Mouse (Mus musculus) MN1 (cell line): ENCODE results near the gene Zfp62.

ENCODE experiments used
- DNase-seq: peaks from one replicate; pipeline ENCODE4 v3.0.0-alpha.2; 2016; ENCODE audit warnings: low spot score

Gene Zfp62

DNA sequence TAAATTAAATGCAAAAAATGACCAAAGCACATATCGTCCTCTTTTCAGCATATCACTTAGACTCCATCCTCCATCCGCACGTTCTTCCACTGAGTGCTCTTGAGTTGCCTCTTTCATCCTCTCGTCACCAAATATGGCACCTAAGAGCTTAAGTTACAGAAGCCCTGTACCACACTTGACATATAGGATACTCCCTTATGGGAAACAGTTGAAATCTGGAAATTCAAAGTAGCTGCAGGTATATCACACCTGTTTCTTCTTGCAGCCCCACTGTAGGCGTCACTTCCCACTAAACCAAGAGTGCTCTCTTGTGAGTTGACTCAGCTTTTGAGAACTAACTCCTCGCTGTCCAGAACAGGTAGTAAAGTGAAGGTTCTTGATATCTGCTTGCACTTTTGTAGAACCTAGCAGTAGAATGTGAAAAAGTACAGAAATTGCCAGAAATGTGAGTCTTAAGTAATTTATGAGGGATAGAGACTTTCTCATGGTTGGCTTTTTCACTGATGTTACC is 2.0 kb downstream of the Zfp62 start:
- DNase-seq = no peak

DNA sequence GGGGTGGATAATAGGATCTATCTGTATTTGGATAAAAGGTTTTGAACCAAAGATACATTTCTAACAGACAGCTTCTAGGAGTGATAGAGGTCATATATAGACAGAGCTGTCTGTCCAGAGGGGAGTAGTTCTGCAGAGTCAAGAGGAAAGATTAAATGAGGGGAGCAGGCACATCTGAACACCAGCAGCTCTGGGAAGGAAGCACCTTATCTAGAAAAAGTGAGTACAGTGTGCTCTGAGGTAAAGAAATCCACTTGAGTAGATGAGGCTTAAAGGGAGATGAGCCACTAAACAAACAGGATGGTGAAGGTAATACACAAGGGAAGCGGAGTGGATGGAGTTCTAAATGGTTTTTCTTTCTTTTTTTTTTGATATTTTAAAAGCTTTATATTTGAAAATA is 4.4 kb downstream of the Zfp62 start:
- DNase-seq = no peak

DNA sequence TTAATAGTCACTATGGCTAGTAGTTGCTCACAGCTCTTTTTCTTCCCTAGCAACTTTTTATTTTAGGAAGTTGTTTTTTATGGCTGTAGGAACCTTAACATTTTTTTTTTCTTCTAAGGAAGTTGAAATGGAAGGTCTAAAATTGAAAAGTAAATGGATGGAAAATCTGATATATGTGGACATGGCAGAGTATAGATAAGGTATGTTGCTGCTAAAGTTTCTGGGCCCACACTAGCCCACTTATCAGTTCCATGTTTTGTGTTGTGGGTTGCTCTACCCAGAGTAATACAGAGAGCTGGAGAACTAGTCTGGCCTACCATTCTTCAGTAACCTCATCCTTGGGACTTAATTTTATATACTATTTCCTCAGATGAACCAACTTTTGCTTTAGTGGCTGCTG is 9.5 kb downstream of the Zfp62 start:
- DNase-seq = no peak

DNA sequence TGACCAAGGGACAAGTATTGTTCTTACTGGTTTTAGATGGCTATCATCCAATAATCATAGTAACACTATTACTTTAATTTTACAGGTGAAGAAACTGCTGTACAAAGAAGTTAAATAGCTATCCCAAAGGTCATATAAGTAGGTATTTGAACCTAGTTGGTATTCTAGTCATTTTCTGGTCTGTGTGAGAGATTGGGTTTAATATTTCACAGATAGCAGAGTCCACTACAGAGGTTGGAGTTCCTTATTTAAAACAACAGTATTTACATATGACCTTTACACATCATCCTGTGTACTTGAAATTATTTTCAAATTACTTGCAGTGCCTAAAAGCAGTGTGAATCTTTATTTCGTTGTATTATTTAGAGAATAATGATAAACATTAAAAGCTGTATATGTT is 10.4 kb downstream of the Zfp62 start:
- DNase-seq = no peak

DNA sequence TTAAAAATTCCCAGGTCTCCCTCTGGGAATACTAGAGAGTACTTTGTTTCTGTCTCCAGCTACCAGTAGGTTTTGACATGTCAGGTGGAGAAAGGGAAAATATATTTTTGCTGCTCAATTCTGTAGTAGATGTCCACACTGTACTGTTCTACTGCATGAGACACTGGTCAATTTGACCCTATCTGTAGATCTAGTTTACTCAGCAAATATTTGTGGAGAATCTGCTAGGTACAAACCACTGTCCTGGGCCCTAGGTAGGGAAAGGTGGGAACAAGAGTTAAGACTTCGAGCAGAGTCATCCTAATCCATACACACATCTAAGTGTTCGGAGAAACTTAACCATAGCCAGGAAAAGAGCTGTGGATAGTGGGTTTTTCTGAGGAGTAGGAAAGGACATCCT is 16.2 kb downstream of the Zfp62 start:
- DNase-seq = no peak

DNA sequence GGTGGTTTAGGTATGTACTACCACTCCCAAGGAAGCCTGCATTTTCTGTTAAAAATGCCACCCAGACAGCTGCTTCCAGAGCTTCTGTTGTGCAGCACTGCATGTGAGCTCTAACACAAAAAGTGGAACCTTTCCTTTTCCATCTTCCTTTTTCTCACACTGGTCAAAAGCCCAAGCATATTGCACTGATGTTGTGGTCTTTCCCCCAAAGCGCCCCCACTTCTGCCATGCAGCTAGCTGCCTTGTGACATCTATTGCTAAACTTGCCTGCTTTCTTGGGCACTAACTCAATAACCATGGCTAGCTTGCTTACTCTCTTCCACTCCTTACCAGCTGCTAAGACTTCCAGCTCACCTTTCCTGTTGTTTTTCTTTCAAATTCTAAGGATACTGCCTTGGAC is 21.4 kb downstream of the Zfp62 start:
- DNase-seq = no peak

DNA sequence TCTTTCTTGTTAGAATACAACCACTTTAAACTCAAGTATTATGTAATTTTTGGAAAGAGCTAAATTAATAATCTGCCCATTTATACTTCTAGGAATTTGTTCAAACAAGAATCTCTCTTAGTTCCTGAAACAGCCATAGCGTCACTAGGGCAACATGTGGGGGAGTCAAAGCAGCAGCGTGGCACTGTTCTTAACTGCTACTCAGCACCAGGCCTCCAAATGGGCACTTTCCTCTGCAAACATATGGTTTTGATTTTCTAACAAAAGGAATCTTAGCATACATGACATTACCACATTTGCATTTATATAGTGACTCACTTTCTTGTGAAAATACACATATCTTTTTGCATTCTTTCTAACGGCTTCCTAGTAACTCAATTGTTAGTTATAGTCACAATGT is 29.7 kb downstream of the Zfp62 start:
- no peak for DNase-seq

DNA sequence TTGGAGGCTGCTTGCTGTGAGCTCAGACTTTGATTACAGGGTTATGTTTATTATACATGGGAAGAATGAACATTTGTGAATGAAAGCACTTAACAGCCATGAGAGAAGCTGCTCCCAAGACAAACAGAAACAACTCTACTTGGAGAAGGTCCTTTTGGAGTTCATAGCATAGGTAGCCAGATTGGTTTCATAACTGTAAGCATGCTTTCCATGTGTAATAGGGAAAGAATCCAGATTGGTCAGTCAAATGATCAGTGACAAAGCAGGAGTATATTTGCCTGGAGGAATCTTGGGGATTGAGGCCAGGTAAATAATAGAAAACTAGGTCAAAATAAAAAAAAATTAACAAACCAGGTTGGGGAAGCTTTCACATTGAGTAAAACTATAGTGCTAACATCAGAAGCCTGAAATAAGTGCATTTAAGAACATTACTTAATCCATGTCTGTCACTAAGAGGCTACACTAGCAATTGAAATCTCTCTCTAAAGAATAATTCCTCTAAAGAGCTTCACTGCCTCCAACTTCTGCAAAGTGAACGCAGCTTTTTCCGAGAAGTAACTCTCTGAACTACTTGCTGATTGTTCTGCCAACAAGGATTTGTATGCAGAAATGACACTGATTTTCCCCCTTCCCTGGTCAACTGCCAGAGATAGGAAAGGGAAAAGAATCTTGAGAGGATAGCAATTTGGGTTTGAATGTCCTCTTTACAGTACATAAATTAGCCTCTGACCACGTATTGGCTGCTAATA is 32.5 kb downstream of the Zfp62 start:
- DNase-seq = no peak

DNA sequence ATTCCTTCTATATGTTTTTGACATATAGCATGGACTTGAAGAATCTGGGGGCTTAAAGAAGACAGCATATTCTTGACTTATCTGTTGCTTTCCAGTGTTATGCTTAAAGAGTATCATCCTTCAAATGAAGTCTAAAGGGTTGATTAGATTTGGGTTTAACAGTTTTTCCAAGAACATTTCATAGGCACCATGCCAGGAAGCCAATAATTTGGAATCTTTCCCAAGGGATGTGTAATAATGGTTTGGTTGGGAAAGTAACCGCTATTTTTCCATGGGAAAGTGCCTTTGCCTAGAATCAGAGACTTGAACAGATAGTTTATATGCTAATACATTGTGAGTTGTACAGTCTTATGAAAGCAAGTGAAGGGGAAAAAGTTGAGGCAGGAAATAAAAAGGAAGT is 33.8 kb downstream of the Zfp62 start:
- DNase-seq = no peak

DNA sequence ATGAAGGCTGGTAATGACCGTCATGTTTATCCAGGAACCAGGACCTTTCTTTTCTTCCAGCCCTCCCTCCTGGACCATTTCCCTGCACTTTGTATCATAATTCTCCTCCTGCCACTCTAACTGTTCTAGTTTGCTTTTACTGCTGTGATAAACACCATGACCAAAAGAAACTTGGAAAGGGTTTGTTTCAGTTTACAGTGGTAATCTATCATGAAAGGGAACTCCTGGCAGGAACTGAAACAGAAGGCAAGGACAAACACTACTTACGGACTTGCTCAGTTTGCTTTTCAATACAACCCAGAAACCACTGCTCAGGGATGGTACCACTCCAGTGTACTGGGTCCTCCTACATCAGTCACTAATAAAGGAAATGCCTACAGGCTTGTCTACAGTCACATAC is 34.4 kb downstream of the Zfp62 start:
- no peak for DNase-seq

DNA sequence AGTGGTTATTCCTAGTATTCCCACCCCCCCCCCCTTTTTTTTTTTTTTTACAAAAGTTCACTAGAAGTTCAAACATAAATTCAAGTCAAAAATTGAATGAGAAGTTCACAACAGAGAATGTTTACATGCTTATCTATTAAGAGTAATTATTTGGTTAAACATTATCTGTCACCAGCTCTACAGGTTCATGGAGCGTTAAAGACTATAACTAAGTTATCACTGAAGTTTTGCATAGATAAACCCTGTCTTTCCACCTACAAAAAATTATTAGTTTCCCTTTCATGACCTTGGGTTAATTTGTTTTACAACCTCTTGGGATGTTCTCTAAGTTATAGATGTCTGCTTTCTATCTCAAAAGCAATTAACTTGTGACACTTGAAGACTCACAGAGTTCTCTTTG is 37.2 kb downstream of the Zfp62 start:
- no peak for DNase-seq

DNA sequence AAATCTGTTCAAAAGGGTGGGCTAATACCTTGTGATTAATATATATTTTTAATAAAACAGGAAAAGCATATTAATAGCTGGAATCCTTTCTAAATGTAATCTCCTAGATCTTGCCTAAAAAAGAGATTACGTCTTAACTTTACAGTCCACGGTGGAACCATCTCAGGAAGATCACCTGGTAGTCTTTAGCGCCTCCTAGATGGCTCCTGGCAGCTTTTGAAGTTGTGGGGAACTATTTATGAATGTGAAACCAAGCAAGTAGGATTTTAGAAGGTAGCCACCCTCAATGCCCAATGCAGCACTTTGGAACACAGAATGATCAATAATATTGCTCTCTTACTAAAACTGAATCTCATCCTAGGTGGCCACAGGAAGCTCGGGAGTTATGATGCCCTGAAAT is 37.8 kb downstream of the Zfp62 start:
- no peak for DNase-seq

DNA sequence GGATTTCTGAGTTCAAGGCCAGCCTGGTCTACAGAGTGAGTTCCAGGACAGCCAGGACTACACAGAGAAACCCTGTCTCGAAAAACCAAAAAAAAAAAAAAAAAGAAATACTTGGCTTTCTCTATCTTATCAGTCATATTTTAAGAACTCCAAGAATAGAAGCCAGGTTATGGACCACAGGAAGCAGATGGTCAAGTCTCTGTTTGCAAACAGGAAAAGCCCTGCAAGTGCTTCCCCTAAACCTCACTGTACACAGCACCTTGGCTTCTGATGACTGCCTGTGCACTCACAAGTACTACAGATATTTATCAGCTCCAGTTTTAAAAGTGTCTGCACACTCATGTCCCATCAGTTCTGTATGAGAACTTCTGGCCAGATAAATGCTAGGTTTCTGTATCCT is 38.4 kb downstream of the Zfp62 start:
- DNase-seq = no peak

DNA sequence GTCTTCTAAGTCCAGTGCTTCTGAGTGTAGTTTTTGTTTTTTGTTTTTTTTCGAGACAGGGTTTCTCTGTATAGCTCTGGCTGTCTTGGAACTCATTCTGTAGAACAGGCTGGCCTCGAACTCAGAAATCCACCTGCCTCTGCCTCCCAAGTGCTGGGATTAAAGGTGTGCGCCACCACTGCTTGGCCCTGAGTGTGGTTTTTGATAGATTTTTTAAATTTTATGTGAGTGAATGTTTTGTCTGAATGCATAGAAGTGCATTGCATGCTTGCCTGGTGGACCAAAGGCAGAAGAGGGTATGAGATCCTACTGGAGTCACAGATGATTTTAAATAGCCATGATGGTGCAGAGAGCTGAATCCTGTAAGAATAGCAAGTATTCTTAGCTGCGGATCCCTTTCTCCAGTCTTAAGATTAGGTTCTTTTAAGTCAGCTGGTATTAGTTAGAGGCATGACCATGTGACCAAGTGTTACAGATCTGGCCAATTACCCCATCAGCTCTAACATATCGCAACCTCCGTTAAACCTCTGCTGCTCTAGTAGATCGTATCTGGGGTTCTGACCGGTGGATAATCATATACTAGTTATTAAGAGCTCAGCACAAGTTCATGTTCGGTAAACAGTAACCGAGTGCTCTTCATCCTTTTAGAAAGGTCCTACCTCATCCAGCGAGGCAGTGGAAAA is 40.0 kb downstream of the Zfp62 start:
- peak; percentile 55 for DNase-seq

DNA sequence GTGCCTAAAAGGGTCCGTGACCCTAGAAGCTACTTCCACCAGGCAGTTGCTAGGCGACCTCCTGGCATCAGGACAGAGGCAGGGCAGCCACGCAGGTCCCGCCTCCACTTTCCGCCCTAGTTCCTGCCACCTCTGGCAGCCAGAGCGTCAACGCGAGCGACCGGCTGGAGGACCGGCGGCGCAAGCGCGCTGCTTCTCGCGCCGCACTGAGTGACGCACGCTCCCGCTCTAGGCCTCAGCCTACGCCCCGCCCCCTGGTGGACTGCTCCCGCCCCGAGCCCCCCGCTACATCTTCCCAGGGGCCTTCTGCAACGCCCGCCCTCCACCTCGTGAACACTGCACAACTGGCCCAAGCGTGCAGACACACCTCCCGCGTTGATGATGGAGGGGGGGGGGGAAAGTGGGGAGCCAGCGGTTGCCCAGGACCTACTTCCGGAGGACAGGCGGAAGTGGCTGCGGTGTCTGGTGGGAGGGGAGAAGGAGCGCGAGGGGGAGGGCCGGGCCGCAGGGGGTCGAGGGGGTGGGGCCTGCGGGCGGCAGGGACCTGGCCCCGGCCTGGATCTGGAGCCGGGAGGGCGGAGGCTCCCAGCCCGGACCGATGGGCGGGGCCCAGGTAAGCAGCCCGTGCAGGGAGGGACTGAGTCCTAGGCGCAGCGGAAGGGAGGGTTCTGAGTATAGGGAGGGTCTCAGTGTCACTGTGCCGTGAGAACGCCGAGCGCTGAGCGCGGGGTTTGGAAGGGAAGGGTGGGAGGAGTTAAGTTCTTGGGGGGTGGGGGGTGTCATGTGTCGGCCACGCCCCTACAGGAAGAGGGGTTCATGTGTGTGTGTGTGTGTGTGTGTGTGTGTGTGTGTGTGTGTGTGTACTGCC is 40.9 kb downstream of the Zfp62 start, which contains the start of gene Mgat1:
Gene Mgat1 (plus strand): TSS at position 465 of the 868 bp plus-strand sequence.
- peak; percentile 99 for DNase-seq

DNA sequence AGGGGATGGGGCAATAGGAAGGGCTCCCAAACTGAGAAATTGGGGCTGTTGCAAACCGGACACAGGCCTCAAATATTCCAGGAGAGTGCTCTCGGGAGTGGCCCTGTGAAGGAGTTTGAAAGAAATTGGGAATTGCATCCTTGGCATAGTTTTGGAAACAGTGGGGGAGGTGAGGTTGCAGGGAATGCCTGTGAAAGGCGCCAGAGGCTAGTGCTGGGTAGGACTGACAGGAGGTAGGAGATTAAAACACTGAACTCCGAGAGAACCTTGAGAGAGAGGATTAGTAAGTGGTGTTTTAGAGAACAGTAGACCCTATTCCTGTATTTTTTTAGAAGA is 41.5 kb downstream of the Zfp62 start:
- no peak for DNase-seq

DNA sequence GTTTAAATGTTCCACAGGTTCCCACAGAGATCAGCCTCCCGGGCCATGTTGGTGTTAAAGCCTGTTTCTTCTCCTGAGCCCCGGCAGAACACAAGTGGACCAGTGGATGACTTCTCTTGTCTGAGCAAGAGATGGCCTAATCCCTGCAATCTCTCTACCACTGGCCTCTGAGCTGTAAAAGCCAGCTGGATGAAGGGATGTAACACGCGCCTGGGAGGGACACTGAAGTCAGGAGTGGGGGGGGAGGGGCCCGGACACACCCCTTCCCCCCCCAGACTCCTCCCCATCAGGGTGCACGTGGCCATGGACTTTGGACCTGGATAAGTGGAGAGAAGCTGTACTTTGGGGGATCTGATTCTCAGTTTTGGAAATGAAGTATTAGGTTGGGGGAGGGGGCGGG is 42.1 kb downstream of the Zfp62 start:
- DNase-seq = peak; percentile 77

DNA sequence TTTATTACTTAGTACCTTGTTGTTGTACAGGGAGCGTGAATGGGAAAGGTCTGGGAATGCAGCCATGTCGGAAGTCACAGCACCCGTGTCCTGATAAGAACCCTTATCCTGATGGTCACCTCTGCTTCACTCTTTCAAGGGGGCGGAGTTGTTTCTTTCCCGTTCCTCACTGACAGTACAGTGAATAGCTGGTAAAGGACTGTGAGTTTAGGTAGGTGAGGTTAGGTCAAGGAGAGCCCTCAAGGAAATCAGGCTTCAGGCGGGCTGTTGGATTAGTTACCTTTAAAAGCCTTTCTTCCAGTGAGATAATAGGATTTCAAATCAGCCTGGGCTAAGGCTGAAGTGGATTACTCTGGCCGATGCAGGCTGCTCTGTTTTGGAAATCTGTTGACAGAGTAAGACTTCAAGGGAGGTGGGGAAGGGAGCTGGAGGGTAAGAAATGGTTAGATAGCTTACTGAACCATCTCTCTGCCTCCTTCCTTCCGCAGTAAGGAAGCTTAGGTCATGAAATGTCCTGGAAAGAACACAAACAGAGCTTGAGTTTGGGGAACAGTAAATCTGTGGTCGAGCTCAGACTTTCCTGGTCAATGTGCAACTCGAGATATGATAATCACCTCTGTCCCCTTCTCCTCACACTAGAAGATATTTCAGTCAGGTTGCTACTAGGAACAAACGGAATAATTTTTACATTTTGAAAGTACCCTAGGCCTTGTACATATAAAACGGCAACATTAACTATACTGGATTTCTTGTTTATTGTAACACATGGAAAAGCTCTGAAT is 42.7 kb downstream of the Zfp62 start:
- DNase-seq = peak; percentile 38

DNA sequence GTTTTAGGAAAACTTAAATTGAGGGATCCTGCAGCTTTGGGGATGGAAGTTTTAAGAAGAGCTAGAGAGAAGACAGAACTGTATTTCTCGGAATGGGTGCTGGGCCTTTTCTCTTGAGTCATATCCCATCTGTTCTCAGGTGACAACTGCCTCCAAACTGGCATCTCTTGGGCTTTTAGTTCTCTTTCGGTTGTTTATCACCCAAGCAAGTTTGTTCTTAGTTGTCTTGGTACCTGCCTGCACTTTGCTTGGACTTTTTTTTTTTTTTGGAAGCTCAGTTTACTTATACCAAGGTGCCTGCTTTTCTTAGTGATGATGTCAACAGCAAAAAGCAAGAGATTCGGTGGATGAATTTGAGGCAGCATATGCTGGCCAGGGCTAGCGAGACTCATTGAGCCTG is 43.4 kb downstream of the Zfp62 start:
- DNase-seq = no peak

DNA sequence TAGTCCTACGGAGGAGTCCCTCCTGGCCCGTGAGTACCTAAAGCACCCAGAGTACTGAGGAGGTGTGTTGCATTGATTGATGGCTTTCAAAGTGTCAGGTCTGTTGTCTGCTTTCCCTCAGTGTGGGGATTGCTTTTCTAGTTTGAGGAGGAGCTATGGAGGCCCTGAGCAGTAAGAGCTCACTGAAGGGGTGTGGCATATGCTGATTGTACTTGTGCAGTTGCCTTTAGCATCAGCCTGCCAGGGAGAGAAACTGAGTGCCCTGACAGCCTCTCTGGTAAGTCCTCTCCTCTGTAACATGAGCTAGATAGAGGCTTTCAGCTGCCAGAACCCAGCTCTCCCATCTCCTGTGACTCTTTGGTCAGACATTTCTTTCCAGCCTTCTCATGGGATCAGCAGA is 44.2 kb downstream of the Zfp62 start:
- peak; percentile 59 for DNase-seq

DNA sequence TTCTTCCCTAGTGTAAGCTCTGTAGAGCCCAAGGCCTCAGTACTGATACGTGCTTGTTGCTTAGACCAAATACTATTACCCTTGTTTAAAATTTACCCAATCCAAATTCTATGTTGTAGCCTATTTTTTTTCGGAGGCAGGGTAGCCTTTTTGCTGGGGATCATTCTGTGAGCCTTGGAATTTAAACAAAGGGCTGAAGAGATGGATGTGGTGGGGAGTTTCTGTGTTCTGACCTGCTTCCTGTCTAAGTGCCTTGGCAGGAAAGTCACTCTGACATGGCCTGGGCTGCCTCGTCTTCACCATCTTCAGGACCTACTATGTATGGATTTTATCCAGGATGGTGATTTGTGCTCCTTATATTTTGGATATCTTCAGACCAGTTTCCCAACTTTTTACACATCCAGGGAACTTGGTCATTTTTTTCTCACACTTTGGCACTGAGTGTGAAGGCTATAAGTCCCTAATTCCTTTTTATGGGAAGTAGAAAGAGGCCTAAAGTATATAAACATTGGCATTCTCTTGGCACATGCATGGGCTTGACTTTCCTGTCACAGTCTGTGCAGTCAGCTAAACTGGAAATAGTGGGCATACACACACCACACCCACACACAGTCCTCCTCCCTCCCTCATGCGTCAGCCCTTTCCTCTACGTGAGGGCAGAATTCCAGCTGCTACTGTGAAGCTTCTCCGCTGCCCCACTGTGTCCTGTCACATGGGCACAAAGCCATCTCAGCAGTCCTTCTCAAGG is 45.3 kb downstream of the Zfp62 start:
- DNase-seq = peak; percentile 58
